Mouse (Mus musculus) adrenal gland, adult 2 months (tissue): ENCODE results near the gene Nif3l1. TPM values are rescaled to one million over a fixed set of nuclear protein-coding genes. Genes with fewer than 3 reads are reported as not detected.

Source experiments
- DNase-seq: peaks from one replicate; pipeline ENCODE4 v3.0.0; 2021
- long read RNA-seq: library from polyadenylated mRNA; stranded (forward); transcript quantifications from one replicate; pipeline ENCODE4 v2.0.0, GENCODE M21; 2021
- polyA plus RNA-seq: library from polyadenylated mRNA; depleted of rRNA; stranded (reverse); fragments of >200 nt; gene quantifications from 2 replicates; pipeline ENCODE4 v1.2.3, GENCODE M21; 2012; rRNA removed
- total RNA-seq, 2 experiments: library from RNA; stranded (reverse); gene quantifications; 2 replicates each; pipeline ENCODE4 v1.2.3; 2021

Nif3l1 gene
- 10 to 100 TPM; 21.6 to 21.7 TPM for total RNA-seq
- 11.1 and 12.2 TPM in 2 replicates for polyA plus RNA-seq
- long read RNA-seq, transcript Nif3l1-201 (7 exons, 3,769 nt), result major isoform, 15 of 22 reads
- long read RNA-seq, partial matches to known transcripts, result 0 of 22 reads
- long read RNA-seq, other reads (novel, unspliced or antisense), result 6 of 22 reads

GRCm38 (mm10) chr1:58445143-58445722 lies at the start of gene Nif3l1, which contains the start of gene Ppil3:
Gene Nif3l1, plus strand, starts transcription at chr1:58445151.
Gene Ppil3, minus strand, starts transcription at chr1:58445486.
- DNase-seq, result peak; percentile 92

- DNase-seq, result no peak
These were observed 49.6 kb upstream of the Nif3l1 start for GRCm38 (mm10) chr1:58395341-58395740.

DNA sequence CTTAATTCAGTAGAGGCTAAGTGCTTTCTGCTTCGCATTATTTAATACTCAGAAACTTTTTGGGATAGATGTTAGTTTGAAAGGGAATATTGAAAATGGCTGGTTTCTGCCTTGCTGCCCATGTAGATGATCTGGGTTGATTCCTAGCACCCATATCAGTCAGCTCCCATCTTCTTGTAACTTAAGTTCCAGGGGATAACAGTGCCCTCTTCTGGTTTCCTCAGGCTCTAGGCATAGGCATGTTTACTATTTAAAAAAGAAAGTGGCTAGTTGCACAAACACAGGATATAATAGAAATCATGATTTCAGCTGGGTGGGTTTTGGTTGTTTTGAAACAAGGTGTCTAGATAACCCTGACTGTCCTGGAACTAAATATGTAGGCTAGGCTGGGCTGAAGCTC lies 48.8 kb upstream of the Nif3l1 start:
- DNase-seq, result no peak

DNA sequence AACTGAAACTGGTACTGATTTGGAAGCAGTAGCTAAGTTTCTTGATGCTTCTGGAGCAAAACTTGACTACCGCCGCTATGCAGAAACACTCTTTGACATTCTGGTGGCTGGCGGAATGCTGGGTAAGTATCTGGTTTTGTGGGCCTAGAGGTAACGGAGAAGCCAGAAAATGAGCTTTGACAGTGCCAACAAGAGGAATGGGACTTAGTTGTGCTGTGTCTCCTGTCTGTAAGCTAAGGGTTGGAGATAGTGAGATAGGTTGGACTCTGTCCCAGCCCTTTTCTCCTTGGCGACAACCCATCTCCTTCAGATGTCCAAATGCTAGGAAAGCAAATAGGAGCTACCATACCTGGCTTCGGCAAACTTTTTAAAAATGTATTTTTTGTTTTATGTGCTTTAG lies 47.2 kb upstream of the Nif3l1 start:
- DNase-seq, result no peak

GRCm38 (mm10) chr1:58401396-58401795 lies 43.6 kb upstream of the Nif3l1 start:
- no peak for DNase-seq

- no peak for DNase-seq
These were observed 41.2 kb upstream of the Nif3l1 start for GRCm38 (mm10) chr1:58403745-58404144.

- DNase-seq, result no peak
These were observed 37.6 kb upstream of the Nif3l1 start for GRCm38 (mm10) chr1:58407321-58407720.

DNA sequence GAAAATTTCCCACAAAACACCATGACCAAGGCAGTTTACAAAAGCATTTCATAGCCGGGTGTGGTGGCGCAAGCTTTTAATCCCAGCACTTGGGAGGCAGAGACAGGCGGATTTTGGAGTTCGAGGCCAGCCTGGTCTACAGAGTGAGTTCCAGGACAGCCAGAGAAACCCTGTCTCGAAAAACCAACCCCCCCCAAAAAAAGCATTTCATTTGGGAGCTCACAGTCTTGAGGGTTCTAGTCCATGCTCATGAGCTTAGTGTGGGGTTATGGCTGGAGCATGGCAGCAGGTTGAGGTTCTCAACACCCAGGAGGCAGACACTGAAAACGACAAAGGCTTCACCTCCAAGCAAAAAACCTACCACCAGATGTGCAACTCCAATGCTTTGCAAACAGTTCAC lies 36.8 kb upstream of the Nif3l1 start:
- peak; percentile 2 for DNase-seq

DNA sequence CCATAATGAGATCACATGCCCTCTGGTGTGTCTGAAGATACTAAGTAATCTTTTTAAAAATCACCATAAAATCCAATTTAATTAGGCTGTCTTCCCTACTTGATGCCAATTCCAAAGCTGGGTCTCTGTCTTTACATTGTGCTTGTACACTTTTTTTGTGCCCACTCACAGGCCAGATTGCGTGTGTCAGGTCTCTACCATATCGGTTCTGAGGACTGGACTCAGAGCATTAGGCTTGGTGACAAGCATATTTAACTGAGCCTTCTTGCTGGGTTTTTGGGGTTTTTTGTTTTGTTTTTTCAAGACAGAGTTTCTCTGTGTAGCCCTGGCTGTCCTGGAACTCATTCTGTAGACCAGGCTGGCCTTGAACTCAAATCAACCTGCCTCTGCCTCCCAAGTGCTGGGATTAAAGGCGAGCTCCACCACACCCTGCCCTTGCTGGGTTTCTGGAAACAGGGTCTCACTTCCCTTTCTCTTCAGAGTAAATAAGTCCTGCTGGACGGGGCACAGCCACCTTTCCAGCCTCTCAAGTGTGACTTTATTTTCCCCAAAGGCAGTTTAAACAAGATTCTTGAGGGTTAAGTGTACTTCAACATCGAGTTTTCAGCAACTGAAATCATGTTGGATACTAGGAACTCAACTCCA lies 35.3 kb upstream of the Nif3l1 start:
- DNase-seq, result no peak

DNA sequence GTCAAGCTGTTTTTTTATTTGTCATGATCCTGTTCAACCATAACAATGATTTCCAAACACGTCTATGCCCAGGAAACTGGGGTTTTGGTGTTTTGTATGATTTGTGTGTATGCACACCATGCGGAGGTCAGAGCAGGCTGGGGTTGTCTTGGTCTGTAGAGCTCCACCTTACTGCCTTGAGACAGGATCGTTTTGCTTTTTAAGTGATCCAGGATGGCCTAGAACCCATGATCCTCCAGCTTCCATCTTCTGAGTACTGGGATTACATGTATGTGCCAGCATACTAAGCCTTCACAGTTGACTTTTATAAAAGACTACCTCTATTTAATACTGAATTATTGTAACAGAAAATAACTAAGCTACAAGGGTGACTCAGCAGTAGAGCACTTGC lies 34.8 kb upstream of the Nif3l1 start:
- DNase-seq, result no peak

- DNase-seq, result no peak
These were observed 34.2 kb upstream of the Nif3l1 start for GRCm38 (mm10) chr1:58410776-58411175.

GRCm38 (mm10) chr1:58415442-58415841 lies 29.5 kb upstream of the Nif3l1 start:
- DNase-seq, result no peak

- no peak for DNase-seq
These were observed 28.9 kb upstream of the Nif3l1 start for GRCm38 (mm10) chr1:58416048-58416447.

DNA sequence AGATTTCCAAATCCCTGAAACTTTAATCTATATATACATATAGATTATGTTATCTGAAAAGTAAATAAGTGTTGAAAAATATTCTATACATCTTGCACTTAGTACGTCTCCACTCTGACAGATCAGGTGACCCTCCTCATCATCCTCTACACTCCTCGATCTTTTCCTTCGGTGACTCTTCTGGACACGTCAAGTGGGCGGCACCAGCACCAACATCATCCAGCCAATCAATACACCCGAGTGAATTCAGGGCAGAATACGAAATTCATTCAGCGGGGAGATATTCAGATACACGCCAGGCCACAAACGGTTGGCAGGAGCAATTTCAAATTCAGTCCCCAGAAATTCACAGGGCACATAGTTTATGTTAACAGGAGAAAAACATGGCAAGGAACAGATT lies 24.9 kb upstream of the Nif3l1 start:
- DNase-seq, result no peak

DNA sequence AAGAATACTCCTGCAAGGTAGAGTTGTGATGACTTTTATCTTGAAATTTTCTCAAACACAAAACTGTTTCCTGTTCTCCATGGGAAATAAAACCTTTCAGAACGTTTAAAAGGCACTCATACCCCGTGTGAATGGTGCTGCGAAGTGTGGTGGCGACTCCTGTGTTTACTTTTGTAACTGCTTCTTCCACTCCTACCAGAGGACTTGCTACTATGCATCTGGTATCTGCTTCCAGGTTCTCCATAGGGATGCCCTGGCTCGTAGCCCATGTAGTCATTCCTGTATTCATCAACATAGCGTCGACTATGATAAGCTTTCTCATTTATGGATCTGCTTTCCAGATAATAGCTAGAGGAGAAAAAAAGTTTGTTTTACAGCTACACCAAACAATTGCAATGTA lies 24.0 kb upstream of the Nif3l1 start:
- no peak for DNase-seq

DNA sequence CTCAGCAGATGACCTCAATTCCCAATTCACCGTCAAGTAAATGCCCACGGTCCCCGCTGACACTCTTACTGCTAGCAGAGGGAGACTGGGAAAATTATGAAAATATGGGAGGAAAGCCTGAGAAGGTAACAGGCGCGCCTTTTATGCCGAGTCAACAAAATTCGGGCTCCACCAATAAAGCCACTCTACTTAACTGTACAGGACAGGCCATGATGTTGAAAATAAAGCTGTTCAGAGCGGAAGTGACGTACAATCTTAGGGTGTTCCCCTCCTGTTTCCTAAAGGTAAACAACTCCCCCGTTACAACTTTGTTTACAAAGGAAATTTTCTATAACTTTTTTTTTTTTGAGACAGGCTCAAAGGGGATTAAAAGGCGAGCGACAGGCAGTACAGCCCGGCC lies 22.1 kb upstream of the Nif3l1 start:
- peak; percentile 48 for DNase-seq

GRCm38 (mm10) chr1:58423371-58424248 lies 21.3 kb upstream of the Nif3l1 start, which contains the start of gene Clk1:
Gene Clk1, minus strand, starts transcription at chr1:58424066.
- peak; percentile 98 for DNase-seq

- DNase-seq, result no peak
These were observed 20.4 kb upstream of the Nif3l1 start for GRCm38 (mm10) chr1:58424551-58424950.

DNA sequence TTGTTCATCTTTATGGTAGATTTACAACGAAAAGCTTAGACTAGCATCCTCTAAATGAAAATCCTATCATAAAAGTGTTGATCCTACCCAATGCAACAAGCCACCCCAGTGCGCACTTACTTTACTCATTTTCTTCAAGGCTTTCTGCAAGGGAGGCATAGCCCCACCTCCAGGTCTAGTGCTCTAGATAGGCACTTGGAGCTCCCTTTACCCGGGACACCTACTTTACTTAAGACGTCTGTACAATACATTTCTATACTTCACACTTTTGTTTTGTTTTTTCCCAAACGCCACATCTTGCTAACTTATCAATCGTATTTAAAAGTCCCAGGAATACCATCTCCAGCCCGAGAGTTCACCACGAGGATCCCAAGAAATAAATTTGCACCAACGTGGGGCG lies 260 bp upstream of the Nif3l1 start:
- DNase-seq, result no peak

DNA sequence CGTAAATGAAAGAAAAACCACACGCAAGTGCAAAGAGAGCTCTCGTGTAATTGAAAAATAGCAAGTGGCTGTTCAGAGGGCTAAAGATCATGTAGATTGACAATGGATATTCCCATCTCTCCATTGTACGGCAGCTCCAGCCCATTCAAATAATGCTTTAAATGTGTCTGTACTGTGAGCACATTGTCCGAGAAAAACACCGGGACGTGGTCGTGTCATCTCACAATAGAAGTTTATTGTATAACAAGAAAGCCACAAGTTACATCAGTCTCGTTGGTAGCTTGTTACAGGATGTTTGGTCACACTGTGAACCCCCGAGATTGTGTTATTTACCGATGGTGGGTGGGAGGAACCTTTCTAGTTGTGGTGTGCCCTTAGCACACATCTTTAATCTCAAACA lies 910 bp downstream of the Nif3l1 start:
- no peak for DNase-seq

DNA sequence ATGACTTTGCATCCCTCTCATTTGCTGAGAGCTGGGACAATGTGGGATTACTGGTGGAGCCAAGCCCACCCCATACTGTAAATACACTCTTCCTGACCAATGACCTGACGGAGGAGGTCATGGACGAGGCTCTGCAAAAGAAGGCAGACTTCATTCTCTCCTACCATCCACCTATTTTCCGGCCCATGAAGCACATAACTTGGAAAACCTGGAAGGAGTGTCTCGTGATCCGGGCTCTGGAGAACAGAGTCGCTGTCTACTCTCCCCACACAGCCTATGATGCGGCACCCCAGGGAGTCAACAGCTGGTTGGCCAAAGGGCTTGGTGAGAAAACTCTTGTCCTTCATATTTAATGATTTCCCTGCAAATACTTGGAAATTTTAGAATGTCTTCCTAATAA lies 2.8 kb downstream of the Nif3l1 start:
- no peak for DNase-seq

- no peak for DNase-seq
These were observed 3.4 kb downstream of the Nif3l1 start for GRCm38 (mm10) chr1:58448396-58448795.

- DNase-seq, result no peak
These were observed 9.4 kb downstream of the Nif3l1 start for GRCm38 (mm10) chr1:58454316-58454715.
